In genomic region chr11:119056301-119057211, GRCm38 (mm10) we compare ENCODE assay signal across 7 mouse cellular contexts. TPM values are rescaled to one million over a fixed set of nuclear protein-coding genes. Genes with fewer than 3 reads are reported as not detected.
DNase-seq lines count a peak whose midpoint lies in the region; ATAC-seq and TF ChIP-seq lines count a peak whose summit lies in the region.

No protein-coding gene starts in this region.

- no peaks in the 10 kb centered on the region for H3K9me3 ChIP-seq in heart, embryonic 12.5 days (replicated peaks)
- no peaks in the 10 kb centered on the region for H3K9me3 ChIP-seq in midbrain, embryonic 11.5 days (ENCODE audit: control insufficient read depth, low read length)

- no peak for TF ChIP-seq CTCF in spleen, adult 2 months (IDR thresholded peaks at IDR 0.05; ENCODE audit: extremely low read depth, insufficient read depth, insufficient read length, insufficient replicate concordance)

- peak overlapping the region; percentile 93 for H3K4me2 ChIP-seq in heart, embryonic 12.5 days
- peak overlapping the region; percentile 98 for H3K4me2 ChIP-seq in midbrain, embryonic 11.5 days

- peak; percentile 7; the same call in 1 of the 2 replicates for ATAC-seq in heart, embryonic 12.5 days (ENCODE audit: insufficient number of reproducible peaks, low FRiP score)
- ATAC-seq in midbrain, embryonic 11.5 days (ENCODE audit: low FRiP score), result peak; percentile 35

- no peaks in the 10 kb centered on the region for H3K36me3 ChIP-seq in spleen, adult 2 months (ENCODE audit: control insufficient read depth, insufficient read depth, low read length)
- H3K36me3 ChIP-seq in heart, embryonic 12.5 days, result no peaks in the 10 kb centered on the region
- H3K36me3 ChIP-seq in midbrain, embryonic 11.5 days (ENCODE audit: control insufficient read depth, insufficient read depth, low read length), result no peaks in the 10 kb centered on the region

- peak overlapping the region; percentile 87 for H3K9ac ChIP-seq in heart, embryonic 12.5 days
- peak overlapping the region; percentile 99 for H3K9ac ChIP-seq in midbrain, embryonic 11.5 days (ENCODE audit: low read length)

- H3K4me3 ChIP-seq in spleen, adult 2 months (ENCODE audit: extremely low read depth, insufficient read depth, insufficient read length), result peak overlapping the region; percentile 71
- peak overlapping the region; percentile 58 for H3K4me3 ChIP-seq in heart, embryonic 12.5 days
- H3K4me3 ChIP-seq in midbrain, embryonic 11.5 days (ENCODE audit: low read depth, low read length), result peak overlapping the region; percentile 54

- 2% methylated on average over 63 of the region's 65 CpGs for WGBS in spleen, adult 2 months
- WGBS in heart, embryonic 12.5 days, result under 1% methylated on average over 64 of the region's 65 CpGs
- WGBS in midbrain, embryonic 11.5 days, result under 1% methylated on average over 62 of the region's 65 CpGs

- DNase-seq in spleen, adult 2 months (ENCODE audit: low read depth in 1 of 2, low spot score in 2 of 2), result no peak
- no peak for DNase-seq in spleen, adult 12 weeks (ENCODE audit: low spot score)
- peak; percentile 87 to 90 for DNase-seq in cerebellum, postnatal 10 days
- peak; percentile 54 to 75 for DNase-seq in kidney, postnatal 25 days
- DNase-seq in midbrain, embryonic 11.5 days (ENCODE audit: low spot score, missing footprints), result peak; percentile 97
- DNase-seq in testis, postnatal 14 days (ENCODE audit: low spot score), result peak; percentile 65

- H3K4me1 ChIP-seq in spleen, adult 2 months (ENCODE audit: control insufficient read depth, insufficient read depth, insufficient read length), result peaks cover 45% of the 10 kb centered on the region
- peaks cover 38% of the 10 kb centered on the region for H3K4me1 ChIP-seq in heart, embryonic 12.5 days (replicated peaks)
- peaks cover 40% of the 10 kb centered on the region for H3K4me1 ChIP-seq in midbrain, embryonic 11.5 days (ENCODE audit: control insufficient read depth, insufficient read depth, low read length)

- peaks cover 45% of the 10 kb centered on the region for H3K27me3 ChIP-seq in spleen, adult 2 months (ENCODE audit: control insufficient read depth, insufficient read depth, low read length)
- H3K27me3 ChIP-seq in heart, embryonic 12.5 days (replicated peaks), result peaks cover 67% of the 10 kb centered on the region
- peaks cover 81% of the 10 kb centered on the region for H3K27me3 ChIP-seq in midbrain, embryonic 11.5 days (ENCODE audit: control insufficient read depth, insufficient read depth, low read length)

- TF ChIP-seq POLR2A in spleen, adult 2 months (IDR thresholded peaks at IDR 0.05; ENCODE audit: low read depth, low read length), result no peak

- peak overlapping the region; percentile 73 for H3K27ac ChIP-seq in spleen, adult 2 months (ENCODE audit: insufficient read depth, low read length)
- peak overlapping the region; percentile 74 for H3K27ac ChIP-seq in heart, embryonic 12.5 days (ENCODE audit: poor library complexity, severe bottlenecking)
- H3K27ac ChIP-seq in midbrain, embryonic 11.5 days (ENCODE audit: low read depth, low read length), result peak overlapping the region; percentile 44; the same call in 1 of the 2 replicates

RNA-seq across cellular contexts. Expression of gene Cbx8, which starts 15.8 kb away (rescaled TPM):
- polyA plus RNA-seq in spleen, adult 2 months (2012; rRNA removed), result 4.5 and 5.6 TPM in 2 replicates
- 7.3 and 8.8 TPM in 2 replicates for polyA plus RNA-seq in heart, embryonic 12.5 days (2016; fragmentation: Nextera tagmentation; extraction: Ambion mirVana)
- 11.3 and 11.9 TPM in 2 replicates for polyA plus RNA-seq in midbrain, embryonic 11.5 days (2014; fragmentation: Nextera tagmentation; extraction: Ambion mirVana)

RNA-seq across cellular contexts. Expression of gene Cbx4, which starts 29.5 kb away (rescaled TPM):
- polyA plus RNA-seq in spleen, adult 2 months (2012; rRNA removed), result 17.2 and 23.5 TPM in 2 replicates
- polyA plus RNA-seq in heart, embryonic 12.5 days (2016; fragmentation: Nextera tagmentation; extraction: Ambion mirVana), result 13.2 and 14.9 TPM in 2 replicates
- polyA plus RNA-seq in midbrain, embryonic 11.5 days (2014; fragmentation: Nextera tagmentation; extraction: Ambion mirVana), result 6.3 and 7.0 TPM in 2 replicates

RNA-seq across cellular contexts. Expression of gene Cbx2, which starts 33.8 kb away (rescaled TPM):
- polyA plus RNA-seq in spleen, adult 2 months (2012; rRNA removed), result 1.8 and 2.1 TPM in 2 replicates
- polyA plus RNA-seq in heart, embryonic 12.5 days (2016; fragmentation: Nextera tagmentation; extraction: Ambion mirVana), result 29.3 and 30.5 TPM in 2 replicates
- polyA plus RNA-seq in midbrain, embryonic 11.5 days (2014; fragmentation: Nextera tagmentation; extraction: Ambion mirVana), result 66.7 and 70.5 TPM in 2 replicates

Comparison
In these comparisons a context has a peak if more than half of its experiments do, and no peak if none do; other contexts are left out.
1. DNase-seq: peak in cerebellum, postnatal 10 days (2 of 2), kidney, postnatal 25 days (2 of 2), midbrain, embryonic 11.5 days (single experiment) and testis, postnatal 14 days (single experiment); none in spleen, adult 2 months (0 of 2) and spleen, adult 12 weeks (single experiment).
2. Peak in every context shown above with its lines, with median percentiles within 50 percentile points of each other: H3K27ac ChIP-seq and H3K4me3 ChIP-seq.